Mouse (Mus musculus): ENCODE results near the gene Mthfd1. TPM values are rescaled to one million over a fixed set of nuclear protein-coding genes. Genes with fewer than 3 reads are reported as not detected.

Gene Mthfd1
- total and polyA plus RNA-seq, 2 experiments from 2014 or later, result 31.3 to 33.1 TPM

- ATAC-seq (peak; percentile 62), DNase-seq (ENCODE audit: low spot score) (no peak)
- H3K36me3 ChIP-seq (ENCODE audit: insufficient read depth, low read length), result 0 out of 2 replicates have a peak, but pooled peaks cover 4% of the 10 kb centered on the region
- WGBS, result 72% methylated on average over 17 of the region's 17 CpGs
- H3K4me2 ChIP-seq (ENCODE audit: low read depth, low read length), result no peak overlapping the region
- no peaks in the 10 kb centered on the region for H3K9me3 ChIP-seq (ENCODE audit: low read length)
- no peaks in the 10 kb centered on the region for H3K27me3 ChIP-seq (ENCODE audit: insufficient read depth, low read length)
- H3K4me1 ChIP-seq (ENCODE audit: insufficient read depth, low read length), result no peaks in the 10 kb centered on the region
- H3K27ac ChIP-seq, result peak overlapping the region; percentile 26; the same call in 1 of the 2 replicates
- H3K4me3 ChIP-seq (ENCODE audit: low read length), result no peak overlapping the region
- no peak overlapping the region for H3K9ac ChIP-seq (replicated peaks; ENCODE audit: low read length)
- no peak for TF ChIP-seq CTCF (IDR thresholded peaks at IDR 0.05; ENCODE audit: low read depth)
These were observed 27.6 kb downstream of the Mthfd1 start for GRCm38 (mm10) chr12:76282532-76283173.

- H3K4me3 ChIP-seq (ENCODE audit: low read length), result no peak overlapping the region
- H3K9me3 ChIP-seq (ENCODE audit: low read length), result no peaks in the 10 kb centered on the region
- H3K36me3 ChIP-seq (ENCODE audit: insufficient read depth, low read length), result peaks cover 4% of the 10 kb centered on the region; the same call in 1 of the 2 replicates
- ATAC-seq (no peak), DNase-seq (ENCODE audit: low spot score) (no peak)
- H3K9ac ChIP-seq (replicated peaks; ENCODE audit: low read length), result no peak overlapping the region
- H3K27me3 ChIP-seq (ENCODE audit: insufficient read depth, low read length), result no peaks in the 10 kb centered on the region
- no peak overlapping the region for H3K4me2 ChIP-seq (ENCODE audit: low read depth, low read length)
- H3K27ac ChIP-seq, result no peak overlapping the region
- no peaks in the 10 kb centered on the region for H3K4me1 ChIP-seq (ENCODE audit: insufficient read depth, low read length)
- WGBS, result 61% methylated on average over 6 of the region's 6 CpGs
- TF ChIP-seq CTCF (IDR thresholded peaks at IDR 0.05; ENCODE audit: low read depth), result no peak
These were observed 30.3 kb downstream of the Mthfd1 start for GRCm38 (mm10) chr12:76285418-76285817.

DNA sequence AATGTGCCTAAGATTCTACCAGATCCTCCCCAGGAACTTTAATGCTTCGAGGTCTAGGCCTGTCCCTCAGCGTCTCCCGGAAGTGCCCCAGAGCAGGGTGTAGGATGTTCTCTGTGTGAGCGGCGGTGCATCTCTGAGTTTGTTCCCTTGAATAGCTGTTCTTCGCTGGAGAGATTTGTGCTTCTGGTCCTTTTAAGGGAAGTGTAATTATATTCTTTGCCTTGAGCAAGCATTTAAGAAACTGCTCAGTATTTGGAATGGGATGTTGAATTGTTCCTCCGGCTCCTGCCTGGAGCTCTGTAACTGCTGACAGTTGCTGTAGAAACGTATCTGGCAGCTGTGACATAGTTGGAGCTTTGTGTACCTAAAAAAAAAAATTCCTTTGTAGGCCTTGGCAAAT, 32.9 kb downstream of the Mthfd1 start:
- no peaks in the 10 kb centered on the region for H3K9me3 ChIP-seq (ENCODE audit: low read length)
- ATAC-seq (no peak), DNase-seq (ENCODE audit: low spot score) (peak; percentile 41)
- no peak overlapping the region for H3K4me3 ChIP-seq (ENCODE audit: low read length)
- peaks cover 6% of the 10 kb centered on the region for H3K36me3 ChIP-seq (ENCODE audit: insufficient read depth, low read length)
- TF ChIP-seq CTCF (IDR thresholded peaks at IDR 0.05; ENCODE audit: low read depth), result no peak
- WGBS, result 29% methylated on average over 8 of the region's 8 CpGs
- no peaks in the 10 kb centered on the region for H3K4me1 ChIP-seq (ENCODE audit: insufficient read depth, low read length)
- H3K9ac ChIP-seq (replicated peaks; ENCODE audit: low read length), result no peak overlapping the region
- H3K27ac ChIP-seq, result peak overlapping the region; percentile 49; the same call in 1 of the 2 replicates
- no peak overlapping the region for H3K4me2 ChIP-seq (ENCODE audit: low read depth, low read length)
- H3K27me3 ChIP-seq (ENCODE audit: insufficient read depth, low read length), result no peaks in the 10 kb centered on the region

DNA sequence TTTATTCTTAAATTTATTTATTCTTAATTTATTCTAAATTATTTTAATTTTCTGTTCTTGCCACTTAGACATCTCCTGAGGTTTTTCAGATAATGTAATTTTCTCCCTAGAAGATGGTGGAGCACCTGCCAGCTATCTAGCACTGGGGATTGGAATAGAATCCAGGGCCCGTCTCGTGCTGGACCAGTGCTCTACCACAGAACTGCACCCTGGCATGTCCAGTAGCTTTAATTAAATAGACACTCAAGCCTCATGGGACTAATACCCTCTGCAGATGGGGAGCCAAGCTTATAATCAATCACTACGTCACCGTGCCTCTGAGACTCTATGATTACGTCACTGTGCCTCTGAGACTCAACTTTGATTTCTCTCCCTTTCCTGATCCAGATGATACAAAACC, 33.4 kb downstream of the Mthfd1 start:
- H3K36me3 ChIP-seq (ENCODE audit: insufficient read depth, low read length), result peaks cover 7% of the 10 kb centered on the region
- WGBS, result 39% methylated on average over 5 of the region's 5 CpGs
- DNase-seq (ENCODE audit: low spot score), result no peak

GRCm38 (mm10) chr12:76289428-76289827, 34.3 kb downstream of the Mthfd1 start:
- Histone ChIP-seq H3K27ac (no peak overlapping the region), H3K4me2 (ENCODE audit: low read depth, low read length) (no peak overlapping the region), H3K4me1 (ENCODE audit: insufficient read depth, low read length) (no peaks in the 10 kb centered on the region), H3K27me3 (ENCODE audit: insufficient read depth, low read length) (no peaks in the 10 kb centered on the region), H3K9ac (replicated peaks; ENCODE audit: low read length) (no peak overlapping the region), H3K36me3 (ENCODE audit: insufficient read depth, low read length) (peaks cover 11% of the 10 kb centered on the region), H3K4me3 (ENCODE audit: low read length) (no peak overlapping the region), H3K9me3 (ENCODE audit: low read length) (no peaks in the 10 kb centered on the region)
- TF ChIP-seq CTCF (IDR thresholded peaks at IDR 0.05; ENCODE audit: low read depth), result no peak
- DNase-seq (ENCODE audit: low spot score) (no peak), ATAC-seq (no peak)
- 88% methylated on average over 12 of the region's 12 CpGs for WGBS

More for the DNA sequence above, 33.4 kb downstream of the Mthfd1 start:
- Histone ChIP-seq H3K9ac (replicated peaks; ENCODE audit: low read length) (no peak overlapping the region), H3K4me2 (ENCODE audit: low read depth, low read length) (no peak overlapping the region), H3K4me3 (ENCODE audit: low read length) (no peak overlapping the region), H3K27me3 (ENCODE audit: insufficient read depth, low read length) (no peaks in the 10 kb centered on the region), H3K27ac (peak overlapping the region; percentile 48; the same call in 1 of the 2 replicates), H3K4me1 (ENCODE audit: insufficient read depth, low read length) (no peaks in the 10 kb centered on the region), H3K9me3 (ENCODE audit: low read length) (no peaks in the 10 kb centered on the region)
- no peak for ATAC-seq
- no peak for TF ChIP-seq CTCF (IDR thresholded peaks at IDR 0.05; ENCODE audit: low read depth)

DNA sequence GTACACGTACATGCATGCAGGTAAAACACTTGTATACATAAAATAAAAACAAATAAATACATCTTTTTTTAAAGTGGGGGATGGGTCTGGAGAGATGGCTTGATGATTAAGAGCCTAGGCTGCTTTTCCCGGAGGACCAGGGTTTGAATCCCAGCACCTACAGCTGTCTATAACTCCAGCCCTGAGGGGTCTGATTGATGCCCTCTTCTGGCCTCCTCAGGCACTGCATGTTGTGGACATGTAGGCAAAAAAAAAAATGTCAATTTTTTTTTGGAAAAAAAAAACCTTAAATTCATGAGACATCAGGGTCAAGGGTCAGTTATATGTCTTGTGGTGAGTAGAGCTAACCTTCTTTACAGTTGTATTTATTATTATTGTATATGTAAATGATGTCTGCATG, 35.2 kb downstream of the Mthfd1 start:
- 90% methylated on average over 2 of the region's 2 CpGs for WGBS
- no peak overlapping the region for H3K9ac ChIP-seq (replicated peaks; ENCODE audit: low read length)
- peak; percentile 39 for TF ChIP-seq CTCF (IDR thresholded peaks at IDR 0.05; ENCODE audit: low read depth)
- no peak overlapping the region for H3K4me2 ChIP-seq (ENCODE audit: low read depth, low read length)
- DNase-seq (ENCODE audit: low spot score) (no peak), ATAC-seq (no peak)
- H3K36me3 ChIP-seq (ENCODE audit: insufficient read depth, low read length), result peaks cover 14% of the 10 kb centered on the region
- H3K27me3 ChIP-seq (ENCODE audit: insufficient read depth, low read length), result no peaks in the 10 kb centered on the region
- no peak overlapping the region for H3K27ac ChIP-seq
- H3K4me1 ChIP-seq (ENCODE audit: insufficient read depth, low read length), result no peaks in the 10 kb centered on the region
- no peaks in the 10 kb centered on the region for H3K9me3 ChIP-seq (ENCODE audit: low read length)
- no peak overlapping the region for H3K4me3 ChIP-seq (ENCODE audit: low read length)

DNA sequence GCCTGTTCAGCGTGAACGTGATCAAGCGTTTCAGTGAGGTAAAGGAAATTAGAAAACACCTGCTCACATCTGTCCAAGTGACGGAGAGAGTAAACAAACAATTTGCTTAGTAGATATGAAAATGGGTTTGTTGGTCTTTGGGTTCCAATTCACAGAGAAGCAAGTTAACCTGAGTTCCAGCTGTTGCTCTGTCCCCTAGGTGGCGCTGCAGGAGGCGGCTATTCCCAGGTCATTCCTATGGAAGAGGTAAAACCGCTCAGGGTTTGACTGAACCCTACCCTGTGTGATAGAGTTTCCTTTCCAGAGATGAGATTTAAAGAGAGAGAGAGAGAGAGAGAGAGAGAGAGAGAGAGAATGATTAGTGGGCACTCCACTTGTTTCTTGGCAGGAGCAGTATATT, 38.1 kb downstream of the Mthfd1 start:
- H3K4me3 ChIP-seq (ENCODE audit: low read length), result no peak overlapping the region
- peaks cover 17% of the 10 kb centered on the region for H3K36me3 ChIP-seq (ENCODE audit: insufficient read depth, low read length)
- H3K27ac ChIP-seq, result no peak overlapping the region
- no peaks in the 10 kb centered on the region for H3K4me1 ChIP-seq (ENCODE audit: insufficient read depth, low read length)
- no peak overlapping the region for H3K9ac ChIP-seq (replicated peaks; ENCODE audit: low read length)
- no peaks in the 10 kb centered on the region for H3K9me3 ChIP-seq (ENCODE audit: low read length)
- no peaks in the 10 kb centered on the region for H3K27me3 ChIP-seq (ENCODE audit: insufficient read depth, low read length)
- 61% methylated on average over 7 of the region's 7 CpGs for WGBS
- DNase-seq (ENCODE audit: low spot score), result peak; percentile 62
- ATAC-seq, result no peak
- TF ChIP-seq CTCF (IDR thresholded peaks at IDR 0.05; ENCODE audit: low read depth), result peak; percentile 75
- no peak overlapping the region for H3K4me2 ChIP-seq (ENCODE audit: low read depth, low read length)
